In genomic region chr19:19777891-19778290, GRCm38 (mm10) we compare ENCODE assay signal across 17 mouse cellular contexts.
A peak's percentile ranks its signal among the peaks of the same experiment; 100 is the strongest.
DNase-seq lines count a peak whose midpoint lies in the region; TF ChIP-seq lines count a peak whose summit lies in the region.
"Had no signal": no experiment of that assay in that cellular context is flagged by ENCODE, and none has a peak within 500 bp of the region (broad histone marks: within the 10 kb centered on the region; RNA-seq: fewer than 3 reads in every experiment).

No protein-coding gene starts in this region.

- peak; percentile 9 for DNase-seq in brain, embryonic 14.5 days (ENCODE audit: low read depth)
- peak; percentile 10 to 56 for DNase-seq in layer of hippocampus, adult 18-20 months (ENCODE audit: low spot score in 2 of 2)
- peak; percentile 27 to 35 for DNase-seq in left cerebral cortex, adult 2 months (ENCODE audit: extremely low spot score in 1 of 2, low spot score in 2 of 2)
- DNase-seq in right cerebral cortex, postnatal 14 days, result peak; percentile 5
- DNase-seq in urinary bladder, postnatal 10 days (ENCODE audit: low spot score), result no peak
- no peak for DNase-seq in lung, postnatal 14 days
- DNase-seq in natural killer cell, adult 2 months (ENCODE audit: low spot score in 2 of 2), result no peak
- DNase-seq: adrenal gland, postnatal 36 days; cerebellum, adult 9-11 months; gastrocnemius, postnatal 36 days; lung, embryonic 14.5 days; midbrain, embryonic 14.5 days had no signal

- H3K27ac ChIP-seq in left cerebral cortex, adult 2 months, result no peak overlapping the region
- H3K27ac ChIP-seq: embryonic facial prominence, embryonic 13.5 days; hindbrain, embryonic 15.5 days; kidney, postnatal 0 days; limb, embryonic 10.5 days had no signal

- no peak for TF ChIP-seq POLR2A in brain, embryonic 14.5 days (IDR thresholded peaks at IDR 0.05; ENCODE audit: borderline replicate concordance, extremely low read depth, insufficient read depth, insufficient read length, poor library complexity, severe bottlenecking)

- H3K4me3 ChIP-seq in left cerebral cortex, adult 2 months, result no peak overlapping the region
- H3K4me3 ChIP-seq: embryonic facial prominence, embryonic 13.5 days; heart, embryonic 12.5 days; hindbrain, embryonic 15.5 days; limb, embryonic 10.5 days had no signal

- intact Hi-C loops in left cerebral cortex, adult 2 months (cut with DNase I), result loop anchor here (10.0 kb wide), 3 partner anchors 457 to 803 kb away; no protein-coding TSS in a partner anchor

- no peak for TF ChIP-seq CTCF in brain, embryonic 14.5 days (IDR thresholded peaks at IDR 0.05; ENCODE audit: borderline replicate concordance, extremely low read depth, insufficient read depth, insufficient read length)
- TF ChIP-seq CTCF in left cerebral cortex, adult 2 months (IDR thresholded peaks at IDR 0.05), result no peak

Comparison
In these comparisons a context has a peak if more than half of its experiments do, and no peak if none do; other contexts are left out.
1. DNase-seq: peak in brain, embryonic 14.5 days (single experiment), layer of hippocampus, adult 18-20 months (2 of 2), left cerebral cortex, adult 2 months (2 of 2) and right cerebral cortex, postnatal 14 days (single experiment); none in urinary bladder, postnatal 10 days (single experiment), lung, postnatal 14 days (single experiment) and natural killer cell, adult 2 months (0 of 2).